Mouse (Mus musculus): ENCODE results near the gene Fdps.

Gene Fdps

DNA sequence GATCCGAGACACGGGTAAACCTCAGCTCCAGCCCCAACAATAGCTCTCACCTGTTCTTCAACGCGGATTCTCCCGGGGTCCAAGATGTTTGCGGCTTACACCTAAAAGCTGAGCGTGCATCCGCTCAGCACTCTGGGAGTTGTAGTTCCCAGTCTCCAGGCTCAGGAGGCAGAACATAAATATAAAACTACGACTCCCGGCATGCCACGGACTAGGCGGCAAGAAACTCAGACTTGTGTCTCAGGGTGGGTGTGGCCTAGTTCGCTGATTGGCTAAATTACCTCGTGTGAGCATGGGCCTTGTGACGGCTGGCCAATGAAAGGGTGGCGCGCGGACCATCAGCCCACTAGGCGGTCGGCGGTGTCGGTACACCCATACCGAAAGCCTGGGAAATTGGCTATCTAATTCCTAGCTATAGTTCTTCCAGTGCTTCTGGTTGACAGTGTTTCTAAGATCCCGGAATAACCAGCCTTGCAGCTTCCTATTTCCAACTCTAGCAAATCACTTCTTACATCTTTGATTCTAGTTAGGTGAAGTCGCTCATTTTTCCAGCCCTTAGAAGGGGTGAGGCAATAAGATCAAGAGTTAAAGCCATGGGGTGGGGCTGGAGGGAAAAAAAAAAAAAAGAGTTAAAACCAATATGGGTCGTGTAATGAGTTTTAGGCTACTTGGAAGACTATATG, at the start of gene Fdps:
TSS of gene Fdps (minus strand) at position 148 of the 683 bp plus-strand sequence.
- in situ Hi-C loops (cut with MboI, MseI), result no loop called here

GRCm38 (mm10) chr3:89148567-89148966, 46.8 kb upstream of the Fdps start:
- in situ Hi-C loops (cut with MboI, MseI), result no loop called here

GRCm38 (mm10) chr3:89147979-89148311, 46.2 kb upstream of the Fdps start:
- in situ Hi-C loops (cut with MboI, MseI), result no loop called here

DNA sequence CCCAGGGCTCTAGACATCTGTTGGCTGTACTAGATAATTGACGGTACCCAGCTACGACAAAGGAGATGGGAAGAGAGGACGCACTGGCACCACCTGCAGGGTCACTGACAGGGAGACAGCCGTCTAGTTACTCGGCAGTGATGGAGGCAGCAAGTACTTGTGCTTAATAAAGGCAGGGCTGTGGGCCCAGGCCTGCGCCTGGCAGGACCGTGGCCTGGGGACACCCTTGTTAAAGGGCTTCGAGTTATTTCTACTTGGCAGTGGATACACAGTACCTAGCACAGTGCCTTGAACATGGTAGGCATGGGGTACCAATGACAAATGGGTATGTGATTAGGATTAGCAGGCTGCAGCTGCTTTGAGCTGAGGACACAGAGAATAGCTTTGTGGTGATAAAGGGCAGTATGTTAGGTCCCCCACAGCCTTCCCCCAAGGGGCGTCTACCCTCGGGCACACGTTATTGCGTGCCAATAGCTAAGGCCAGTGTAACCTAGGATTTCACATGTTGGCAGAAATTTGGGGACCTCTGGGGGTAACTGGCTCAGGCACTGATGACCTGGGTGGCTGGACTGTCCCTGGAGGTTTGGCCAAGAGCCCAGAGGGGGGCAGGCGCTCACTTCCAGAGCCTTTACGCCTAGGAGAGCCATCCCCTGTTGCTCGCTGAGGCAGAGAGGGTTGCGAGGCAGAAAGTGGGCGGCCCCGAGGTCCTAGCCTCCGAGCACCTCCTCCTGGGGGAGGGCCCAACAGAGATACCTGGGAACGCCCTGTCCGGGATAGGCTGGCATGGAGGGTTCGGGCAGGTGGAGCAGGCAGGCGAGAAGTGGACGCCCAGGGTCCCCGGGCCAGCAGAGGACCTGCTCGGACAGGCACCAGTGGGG, 45.6 kb upstream of the Fdps start:
- in situ Hi-C loops (cut with MboI, MseI), result no loop called here

GRCm38 (mm10) chr3:89145566-89145965, 43.8 kb upstream of the Fdps start:
- in situ Hi-C loops (cut with MboI, MseI), result no loop called here

- in situ Hi-C loops (cut with MboI, MseI), result loop anchor here (5.0 kb wide), 1 partner anchor 88 kb away; no protein-coding TSS in a partner anchor
Observed at GRCm38 (mm10) chr3:89144821-89145220, 43.1 kb upstream of the Fdps start.

DNA sequence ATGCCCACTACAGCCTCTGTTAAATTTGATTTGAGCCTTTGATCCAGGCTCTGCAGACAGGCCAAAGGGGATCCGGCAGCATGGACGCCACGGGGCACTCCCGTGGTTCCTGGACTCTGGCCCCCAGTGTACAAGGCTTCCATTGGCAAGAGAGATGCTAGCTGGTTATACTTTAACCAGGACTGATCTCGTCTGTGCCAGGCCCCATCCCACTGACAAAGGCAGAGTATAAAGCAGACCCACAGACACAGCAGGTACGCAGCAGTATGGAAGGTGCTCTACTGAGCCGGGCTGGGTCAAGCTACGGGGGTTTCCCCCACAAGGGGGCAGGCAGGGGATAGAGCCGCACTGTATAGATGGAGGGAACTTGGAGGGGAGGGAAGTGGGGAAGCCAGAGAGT, 34.6 kb upstream of the Fdps start:
- in situ Hi-C loops (cut with MboI, MseI), result no loop called here

DNA sequence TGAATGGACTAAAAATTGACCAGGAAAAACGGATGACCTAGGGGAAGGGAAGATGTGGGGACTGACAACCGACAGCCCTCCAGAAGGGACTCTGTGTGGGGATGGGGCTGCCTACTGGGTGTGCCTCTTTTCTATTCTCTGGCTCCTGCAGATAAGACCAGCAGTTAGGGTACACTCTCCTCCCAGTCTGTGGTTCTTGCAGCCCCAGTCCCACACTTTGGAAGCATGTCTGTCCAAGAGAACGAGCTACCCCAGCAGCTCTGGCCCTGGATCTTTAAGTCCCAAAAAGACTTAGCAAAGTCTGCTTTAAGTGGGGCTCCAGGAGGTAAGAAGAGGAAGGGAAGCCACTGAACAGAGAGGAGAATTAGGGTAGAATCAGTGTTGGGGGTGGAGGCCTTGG, 34.2 kb upstream of the Fdps start, which contains the start of gene Pklr:
TSS of gene Pklr (plus strand) at position 185 of the 400 bp plus-strand sequence.
- in situ Hi-C loops (cut with MboI, MseI), result no loop called here

DNA sequence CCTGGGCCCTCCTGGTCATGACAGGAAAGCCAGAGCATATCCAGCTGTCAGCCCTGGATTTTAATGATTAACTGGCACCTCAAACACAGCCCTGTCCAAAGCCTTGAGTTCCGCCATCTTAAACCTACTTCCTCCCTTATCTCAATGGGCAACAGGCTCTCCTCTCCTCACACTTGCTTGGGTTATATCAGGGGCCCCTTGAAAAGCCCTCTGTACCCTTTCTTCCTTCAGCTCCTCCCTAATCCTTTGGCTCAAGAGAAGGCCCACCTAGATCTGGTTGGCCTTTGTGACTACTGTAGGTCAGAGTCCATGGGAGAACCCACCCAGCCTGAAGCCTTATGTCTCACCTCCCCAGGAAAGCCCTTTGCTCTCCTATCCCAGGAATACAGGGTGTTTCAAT, 32.0 kb upstream of the Fdps start:
- in situ Hi-C loops (cut with MboI, MseI), result no loop called here

- in situ Hi-C loops (cut with MboI, MseI), result no loop called here
Observed at GRCm38 (mm10) chr3:89133063-89133450, 31.3 kb upstream of the Fdps start.

- in situ Hi-C loops (cut with MboI, MseI), result no loop called here
Observed at GRCm38 (mm10) chr3:89132285-89133062, 30.7 kb upstream of the Fdps start.

DNA sequence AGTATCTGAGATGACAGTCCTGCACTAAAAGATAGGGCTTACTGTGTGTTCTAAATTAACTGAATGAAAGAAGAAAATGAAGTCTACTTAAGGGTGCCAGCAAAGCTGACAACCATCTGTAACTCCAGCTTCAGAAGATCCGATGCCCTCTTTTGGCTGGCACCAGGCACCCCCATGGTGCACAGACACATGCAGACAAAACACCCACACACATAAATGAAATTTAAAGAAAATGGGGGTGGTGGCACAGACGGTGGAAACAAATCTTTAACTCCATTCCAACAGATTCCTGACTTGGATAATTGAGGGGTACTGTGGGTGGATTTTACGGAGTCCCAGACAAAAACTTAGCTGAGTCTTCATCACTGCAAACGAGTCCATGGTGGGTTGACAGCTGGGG, 30.1 kb upstream of the Fdps start:
- in situ Hi-C loops (cut with MboI, MseI), result no loop called here

- in situ Hi-C loops (cut with MboI, MseI), result no loop called here
Observed at GRCm38 (mm10) chr3:89129908-89130307, 28.1 kb upstream of the Fdps start.

DNA sequence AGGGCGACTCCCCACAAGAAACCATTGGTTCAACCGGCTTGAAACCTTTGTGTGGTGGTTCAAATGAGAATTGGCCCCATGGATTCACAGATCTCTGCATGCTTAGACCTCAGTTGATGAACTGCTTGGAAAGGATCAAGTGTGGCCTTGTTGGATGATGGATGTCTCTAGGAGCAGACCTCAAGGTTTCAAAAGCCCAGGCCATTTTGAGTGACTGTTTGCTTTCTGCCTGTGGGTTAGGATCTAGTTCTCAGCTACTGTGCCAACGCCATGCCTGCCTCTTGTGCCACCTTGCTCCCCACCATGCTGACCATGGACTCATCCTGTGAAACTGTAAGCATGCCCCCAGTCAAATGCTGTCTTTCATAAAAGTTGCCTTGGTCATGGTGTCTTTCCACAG, 24.2 kb upstream of the Fdps start:
- in situ Hi-C loops (cut with MboI, MseI), result no loop called here

GRCm38 (mm10) chr3:89124241-89124640, 22.5 kb upstream of the Fdps start:
- in situ Hi-C loops (cut with MboI, MseI), result no loop called here

- in situ Hi-C loops (cut with MboI, MseI), result no loop called here
Observed at GRCm38 (mm10) chr3:89123313-89123712, 21.6 kb upstream of the Fdps start.

GRCm38 (mm10) chr3:89115522-89115921, 13.8 kb upstream of the Fdps start:
- in situ Hi-C loops (cut with MboI, MseI), result loop anchor here (5.0 kb wide), 1 partner anchor 102 kb away; the partner anchor contains the start of gene Thbs3

DNA sequence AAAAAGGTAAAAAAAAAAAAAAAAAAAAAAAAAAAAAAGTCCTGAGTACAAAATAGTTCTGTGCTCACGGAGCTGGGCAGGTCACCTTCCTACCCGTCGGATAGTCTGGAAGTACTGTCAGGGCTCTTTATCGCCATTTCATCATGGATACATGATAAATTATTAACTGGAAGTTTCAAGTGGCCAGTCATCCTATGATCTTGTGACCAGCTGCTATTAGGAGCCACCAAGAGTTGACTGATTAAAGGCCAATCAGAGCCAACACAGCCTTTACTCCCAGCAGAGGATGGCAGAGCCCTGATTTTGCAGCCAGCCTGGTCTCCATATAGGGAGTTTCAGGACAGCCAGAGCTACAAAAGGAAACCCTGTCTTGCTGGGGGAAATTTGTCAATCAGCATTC, 11.3 kb upstream of the Fdps start:
- in situ Hi-C loops (cut with MboI, MseI), result no loop called here

- in situ Hi-C loops (cut with MboI, MseI), result no loop called here
Observed at GRCm38 (mm10) chr3:89108146-89108545, 6.4 kb upstream of the Fdps start.

DNA sequence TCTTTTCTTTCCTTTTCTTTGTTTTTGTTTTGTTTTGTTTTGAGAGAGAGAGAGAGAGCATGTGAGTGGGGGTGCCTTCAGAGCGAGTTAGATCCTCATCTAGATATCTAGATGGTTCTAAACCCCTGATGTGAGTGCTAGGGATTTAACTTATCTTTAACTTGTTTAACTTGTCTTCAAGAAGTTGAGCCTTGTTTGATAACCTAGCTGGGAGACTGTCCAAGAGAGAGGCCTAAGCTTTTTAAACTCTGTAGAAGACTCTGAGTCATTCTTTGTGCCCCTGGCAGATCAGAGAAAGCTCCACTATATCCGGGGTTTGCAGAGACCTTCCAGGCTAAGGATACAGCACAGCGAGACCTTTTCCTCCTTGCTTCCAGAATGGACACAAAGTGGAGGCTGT, 5.8 kb upstream of the Fdps start:
- in situ Hi-C loops (cut with MboI, MseI), result no loop called here

DNA sequence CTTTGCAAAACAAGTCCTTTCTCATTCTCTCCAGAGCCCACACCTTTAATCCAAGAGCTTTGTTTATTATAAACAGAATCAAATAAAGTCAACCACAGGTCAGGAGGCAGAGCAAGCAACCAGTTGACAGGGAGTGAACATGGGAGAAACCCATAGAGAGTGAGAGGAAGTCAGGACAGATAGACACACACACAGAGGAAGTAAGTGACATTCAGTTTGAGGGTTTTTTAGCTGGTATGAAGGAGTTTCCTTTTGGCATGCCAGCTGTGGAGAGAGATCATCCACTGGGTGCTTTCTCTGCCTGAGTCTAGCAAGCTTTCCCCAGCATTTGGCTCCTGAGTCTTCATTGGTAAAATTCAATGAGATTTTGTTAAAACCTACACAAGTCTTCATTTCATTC, 5.1 kb upstream of the Fdps start:
- in situ Hi-C loops (cut with MboI, MseI), result no loop called here

- in situ Hi-C loops (cut with MboI, MseI), result no loop called here
Observed at GRCm38 (mm10) chr3:89103291-89103595, 1.5 kb upstream of the Fdps start.

Measured in regulatory T cell (primary cell).